Mouse (Mus musculus) layer of hippocampus, adult 6 months (tissue): ENCODE measurements around the gene Ifna4. TPM values are rescaled to one million over a fixed set of nuclear protein-coding genes. Genes with fewer than 3 reads are reported as not detected.

Experiments
- long read RNA-seq, 2 experiments: library from polyadenylated mRNA; unstranded; transcript quantifications; one replicate each; pipeline ENCODE4 v2.0.0; 2019 to 2020
- polyA plus RNA-seq: library from polyadenylated mRNA; unstranded; fragments of <200 nt; fragmentation: Nextera tagmentation; gene quantifications from 2 replicates; pipeline ENCODE4 v1.2.3, GENCODE M21; 2021

The Ifna4 gene
- polyA plus RNA-seq = not detected in 2 replicates
- long read RNA-seq, experiment 1 = 0 reads
- long read RNA-seq, experiment 2 = 0 reads

GRCm38 (mm10) chr4:88841438-88841911 is at the start of gene Ifna4:
Gene Ifna4, plus strand, starts transcription at chr4:88841861.

GRCm38 (mm10) chr4:88793936-88794675 is 47.6 kb upstream of the Ifna4 start, which contains the start of gene Gm13275:
Gene Gm13275, plus strand, starts transcription at chr4:88794487.

DNA sequence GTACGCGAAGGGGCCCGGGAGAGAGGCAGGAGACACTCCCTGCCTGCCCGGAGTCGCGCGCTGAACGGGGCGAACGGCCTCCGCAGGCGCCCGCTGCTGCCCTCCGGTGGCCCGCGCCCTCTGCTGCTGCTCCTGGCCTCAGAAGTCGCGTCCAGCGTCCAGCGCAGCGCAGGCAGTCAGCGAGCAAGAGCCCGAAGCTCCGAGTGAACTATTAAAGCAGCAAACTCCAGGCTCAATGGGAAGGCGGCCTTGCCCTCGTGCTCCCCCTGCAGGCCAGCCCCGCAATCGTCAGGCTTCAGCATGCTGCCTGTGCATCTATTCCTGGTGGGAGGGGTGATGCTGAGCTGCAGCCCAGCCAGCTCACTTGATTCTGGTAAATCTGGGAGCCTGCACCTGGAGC is 44.6 kb upstream of the Ifna4 start, which contains the start of gene Gm13279:
TSS of gene Gm13279 (plus strand) at position 301 of the 400 bp plus-strand sequence.

GRCm38 (mm10) chr4:88799365-88799764 is 42.3 kb upstream of the Ifna4 start, which contains the start of gene Gm13285:
Gene Gm13285, plus strand, starts transcription at chr4:88799665.

DNA sequence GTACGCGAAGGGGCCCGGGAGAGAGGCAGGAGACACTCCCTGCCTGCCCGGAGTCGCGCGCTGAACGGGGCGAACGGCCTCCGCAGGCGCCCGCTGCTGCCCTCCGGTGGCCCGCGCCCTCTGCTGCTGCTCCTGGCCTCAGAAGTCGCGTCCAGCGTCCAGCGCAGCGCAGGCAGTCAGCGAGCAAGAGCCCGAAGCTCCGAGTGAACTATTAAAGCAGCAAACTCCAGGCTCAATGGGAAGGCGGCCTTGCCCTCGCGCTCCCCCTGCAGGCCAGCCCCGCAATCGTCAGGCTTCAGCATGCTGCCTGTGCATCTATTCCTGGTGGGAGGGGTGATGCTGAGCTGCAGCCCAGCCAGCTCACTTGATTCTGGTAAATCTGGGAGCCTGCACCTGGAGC is 38.7 kb upstream of the Ifna4 start, which contains the start of gene Gm13287:
TSS of gene Gm13287 (plus strand) at position 301 of the 400 bp plus-strand sequence.

GRCm38 (mm10) chr4:88805231-88805630 is 36.4 kb upstream of the Ifna4 start, which contains the start of gene Gm13288:
Gene Gm13288, plus strand, starts transcription at chr4:88805531.

GRCm38 (mm10) chr4:88815928-88816327 is 25.7 kb upstream of the Ifna4 start, which contains the start of gene Ifna7:
Gene Ifna7, plus strand, starts transcription at chr4:88816228.

DNA sequence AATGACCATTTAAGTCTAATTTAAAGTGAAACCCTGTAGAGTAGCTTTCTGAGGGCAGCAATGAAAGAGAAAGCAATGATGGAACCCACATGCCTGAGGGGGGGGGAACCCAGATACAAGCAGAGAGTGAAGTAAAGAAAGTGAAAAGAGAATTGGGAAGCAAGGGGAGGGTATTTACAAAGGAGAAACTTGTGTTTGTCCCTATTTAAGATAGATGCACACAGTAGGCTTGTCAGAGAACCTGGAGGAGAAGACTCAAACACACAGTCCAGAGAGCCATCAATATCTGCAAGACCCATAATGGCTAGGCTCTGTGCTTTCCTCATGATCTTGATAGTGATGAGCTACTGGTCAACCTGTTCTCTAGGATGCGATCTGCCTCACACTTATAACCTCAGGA is 22.0 kb upstream of the Ifna4 start, which contains the start of gene Ifna11:
TSS of gene Ifna11 (plus strand) at position 301 of the 400 bp plus-strand sequence.

GRCm38 (mm10) chr4:88827116-88827515 is 14.5 kb upstream of the Ifna4 start, which contains the start of gene Ifna6:
Gene Ifna6, plus strand, starts transcription at chr4:88827416.

GRCm38 (mm10) chr4:88835225-88835624 is 6.4 kb upstream of the Ifna4 start, which contains the start of gene Ifna5:
Gene Ifna5, plus strand, starts transcription at chr4:88835525.

DNA sequence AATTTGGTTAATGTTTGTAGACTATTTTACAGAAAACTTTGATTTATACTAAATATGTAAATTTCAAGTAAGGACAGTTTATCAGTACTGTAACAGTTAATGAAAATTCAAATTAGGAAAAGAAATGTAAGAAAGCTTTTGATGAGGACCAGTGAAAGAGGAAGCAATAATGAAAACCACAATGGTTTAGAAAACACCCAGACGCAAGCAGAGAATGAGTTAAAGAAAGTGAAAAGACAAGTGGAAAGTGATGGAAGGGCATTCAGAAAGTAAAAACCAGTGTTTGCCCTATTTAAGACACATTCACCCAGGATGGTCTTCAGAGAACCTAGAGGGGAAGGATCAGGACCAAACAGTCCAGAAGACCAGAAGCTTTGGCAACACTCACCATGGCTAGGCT is 8.0 kb downstream of the Ifna4 start, which contains the start of gene Ifna1:
TSS of gene Ifna1 (plus strand) at position 390 of the 400 bp plus-strand sequence.

GRCm38 (mm10) chr4:88880101-88880500 is 38.4 kb downstream of the Ifna4 start, which contains the start of gene Ifne:
Gene Ifne, minus strand, starts transcription at chr4:88880201.

Other genes with a start within 250 kb of the Ifna4 start
- not detected in 2 replicates for gene Ifna9, start 249.5 kb upstream of the Ifna4 start, polyA plus RNA-seq
- not detected in 2 replicates for gene Ifna12, start 238.5 kb upstream of the Ifna4 start, polyA plus RNA-seq
- gene C87499, start 207.4 kb upstream of the Ifna4 start, polyA plus RNA-seq = not detected in 2 replicates
- gene Ifna13, start 197.4 kb upstream of the Ifna4 start, polyA plus RNA-seq = not detected in 2 replicates
- not detected in 2 replicates for gene Ifna16, start 164.9 kb upstream of the Ifna4 start, polyA plus RNA-seq
- gene Ifna2, start 157.9 kb upstream of the Ifna4 start, polyA plus RNA-seq = not detected in 2 replicates
- gene Ifnab, start 150.5 kb upstream of the Ifna4 start, polyA plus RNA-seq = not detected in 2 replicates
- 1.8 and 2.6 TPM in 2 replicates for gene Gm26566, start 120.1 kb upstream of the Ifna4 start, polyA plus RNA-seq
- 60.6 and 82.7 TPM in 2 replicates for gene Klhl9, start 119.4 kb upstream of the Ifna4 start, polyA plus RNA-seq
- gene Gm13271, start 87.0 kb upstream of the Ifna4 start, polyA plus RNA-seq = not detected in 2 replicates
- not detected in 2 replicates for gene Gm13283, start 81.7 kb upstream of the Ifna4 start, polyA plus RNA-seq
- not detected in 2 replicates for gene Gm13290, start 68.0 kb upstream of the Ifna4 start, polyA plus RNA-seq
- not detected in 2 replicates for gene Gm13289, start 64.9 kb upstream of the Ifna4 start, polyA plus RNA-seq
- gene Gm13272, start 62.0 kb upstream of the Ifna4 start, polyA plus RNA-seq = not detected in 2 replicates
- gene Ifnz, start 59.7 kb upstream of the Ifna4 start, polyA plus RNA-seq = not detected in 2 replicates
- not detected in 2 replicates for gene Gm13276, start 56.2 kb upstream of the Ifna4 start, polyA plus RNA-seq
- not detected in 2 replicates for gene Gm13277, start 53.2 kb upstream of the Ifna4 start, polyA plus RNA-seq
- gene Gm13278, start 50.3 kb upstream of the Ifna4 start, polyA plus RNA-seq = not detected in 2 replicates
- gene Gm13275, start 47.4 kb upstream of the Ifna4 start, polyA plus RNA-seq = not detected in 2 replicates
- gene Gm13279, start 44.5 kb upstream of the Ifna4 start, polyA plus RNA-seq = not detected in 2 replicates
- not detected in 2 replicates for gene Gm13285, start 42.2 kb upstream of the Ifna4 start, polyA plus RNA-seq
- gene Gm13287, start 38.6 kb upstream of the Ifna4 start, polyA plus RNA-seq = not detected in 2 replicates
- gene Gm13288, start 36.3 kb upstream of the Ifna4 start, polyA plus RNA-seq = not detected in 2 replicates
- gene Ifna7, start 25.6 kb upstream of the Ifna4 start, polyA plus RNA-seq = not detected in 2 replicates
- not detected in 2 replicates for gene Ifna11, start 21.9 kb upstream of the Ifna4 start, polyA plus RNA-seq
- gene Ifna6, start 14.4 kb upstream of the Ifna4 start, polyA plus RNA-seq = not detected in 2 replicates
- gene Ifna5, start 6.3 kb upstream of the Ifna4 start, polyA plus RNA-seq = not detected in 2 replicates
- not detected in 2 replicates for gene Ifna1, start 8.2 kb downstream of the Ifna4 start, polyA plus RNA-seq
- gene Ifne, start 38.3 kb downstream of the Ifna4 start, polyA plus RNA-seq = not detected in 2 replicates